Mouse (Mus musculus): ENCODE results near the gene Rnf17.

DNA sequence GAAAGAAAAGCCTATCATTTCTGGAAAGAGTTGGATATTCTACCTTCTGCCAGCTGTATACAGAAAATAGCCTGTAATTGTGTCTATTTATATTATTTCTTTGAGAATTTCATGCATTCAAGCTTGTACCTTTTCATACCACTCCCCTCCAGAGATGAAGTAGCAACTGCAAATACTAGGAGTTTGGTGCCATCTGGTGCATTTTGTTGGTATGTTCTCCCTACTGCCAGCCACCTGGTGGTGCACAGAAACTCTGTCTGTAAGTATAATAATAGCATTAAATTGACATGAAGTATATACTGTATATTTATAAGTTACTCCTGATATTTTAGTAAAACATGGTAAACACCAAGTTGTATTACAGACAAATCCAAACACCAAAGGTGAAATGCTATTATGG is 4.4 kb upstream of the Rnf17 start:
- TF ChIP-seq POLR2A (IDR thresholded peaks at IDR 0.05; ENCODE audit: insufficient read length, low read depth) (no peak), CEBPB (IDR thresholded peaks at IDR 0.05; ENCODE audit: insufficient read depth, poor library complexity, severe bottlenecking) (no peak), MAX (IDR thresholded peaks at IDR 0.05; ENCODE audit: low read depth) (no peak), E2F4 (IDR thresholded peaks at IDR 0.05; ENCODE audit: insufficient read depth) (no peak), MYOG (IDR thresholded peaks at IDR 0.05; ENCODE audit: control insufficient read depth in 1 of 3, insufficient read depth in 1 of 3, insufficient read length in 2 of 3, low read depth in 2 of 3) (no peak), TCF12 (IDR thresholded peaks at IDR 0.05; ENCODE audit: insufficient read depth, poor library complexity, severe bottlenecking) (no peak), TCF3 (IDR thresholded peaks at IDR 0.05; ENCODE audit: insufficient read length, low read depth) (no peak), REST (IDR thresholded peaks at IDR 0.05; ENCODE audit: insufficient read depth, insufficient read length) (no peak), POLR2AphosphoS2 (IDR thresholded peaks at IDR 0.05; ENCODE audit: insufficient read length, low read depth) (no peak), USF1 (IDR thresholded peaks at IDR 0.05; ENCODE audit: low read depth) (no peak), MYOD1 (IDR thresholded peaks at IDR 0.05; ENCODE audit: control insufficient read depth in 1 of 3, insufficient read length in 2 of 3, low read depth in 2 of 3) (no peak)
